Mouse (Mus musculus): ENCODE results near the gene Ebf1. TPM values are rescaled to one million over a fixed set of nuclear protein-coding genes. Genes with fewer than 3 reads are reported as not detected.

Ebf1 gene
- total RNA-seq, 2 experiments from 2014 or later = 4.2 to 4.6 TPM

- intact Hi-C loops (cut with DNase I) = loop anchor here (10.0 kb wide), 1 partner anchor 1059 kb away; no protein-coding TSS in a partner anchor
- no peak for DNase-seq (ENCODE audit: low spot score in 2 of 2)
Observed at GRCm38 (mm10) chr11:44616078-44616787, 884 bp upstream of the Ebf1 start.

DNA sequence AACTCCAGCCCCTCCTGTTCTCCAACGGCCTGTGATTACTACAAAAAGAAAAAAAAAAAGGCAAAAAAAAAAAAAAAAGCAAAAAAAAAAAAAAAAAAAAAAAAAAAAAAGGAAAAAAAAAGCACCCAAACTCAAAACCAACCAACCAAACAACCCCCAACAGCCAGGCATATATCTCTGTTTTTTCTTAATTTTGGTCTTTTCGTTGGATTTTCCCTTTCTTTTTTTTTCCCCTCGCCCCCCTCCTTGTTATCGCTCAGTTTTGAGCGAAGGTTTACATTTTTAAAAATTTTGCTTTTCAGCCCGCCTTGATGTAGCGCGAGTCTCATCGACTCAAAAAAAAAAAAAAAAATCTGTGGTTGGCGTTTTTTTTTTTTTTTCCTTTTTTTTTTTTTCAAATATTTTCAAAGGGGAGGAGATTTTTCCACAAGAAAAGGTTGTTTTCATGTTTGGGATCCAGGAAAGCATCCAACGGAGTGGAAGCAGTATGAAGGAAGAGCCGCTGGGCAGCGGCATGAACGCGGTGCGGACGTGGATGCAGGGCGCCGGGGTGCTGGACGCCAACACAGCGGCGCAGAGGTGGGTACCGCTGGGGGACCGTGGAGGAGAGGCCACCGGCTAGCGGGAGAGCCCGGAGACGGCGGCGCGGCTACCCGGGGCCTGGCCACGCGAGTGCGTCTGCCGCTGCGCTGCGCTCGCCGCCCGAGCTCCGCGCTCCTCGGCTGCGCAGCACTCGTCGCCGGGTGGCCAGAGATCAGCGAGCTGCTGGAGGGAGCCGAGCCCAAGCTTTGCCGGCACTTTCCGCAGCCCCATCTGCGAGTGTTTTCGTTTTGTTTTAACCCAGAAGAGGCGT is 843 bp downstream of the Ebf1 start:
- intact Hi-C loops (cut with DNase I) = loop anchor here (10.0 kb wide), 1 partner anchor 1057 kb away; no protein-coding TSS in a partner anchor
- DNase-seq (ENCODE audit: low spot score in 2 of 2) = peak in 1 of 2 experiments; percentile 33

GRCm38 (mm10) chr11:44619131-44619886 is 2.2 kb downstream of the Ebf1 start:
- DNase-seq (ENCODE audit: low spot score in 2 of 2) = no peak
- intact Hi-C loops (cut with DNase I) = loop anchor here (10.0 kb wide), 1 partner anchor 1055 kb away; no protein-coding TSS in a partner anchor

GRCm38 (mm10) chr11:44619887-44620693 is 3.0 kb downstream of the Ebf1 start:
- DNase-seq (ENCODE audit: low spot score in 2 of 2) = no peak
- intact Hi-C loops (cut with DNase I) = loop anchor here (10.0 kb wide), 2 partner anchors 165 to 1055 kb away; no protein-coding TSS in a partner anchor

- no peak for DNase-seq (ENCODE audit: low spot score in 2 of 2)
- intact Hi-C loops (cut with DNase I) = loop anchor here (10.0 kb wide), 1 partner anchor 164 kb away; no protein-coding TSS in a partner anchor
Observed at GRCm38 (mm10) chr11:44620694-44621446, 3.8 kb downstream of the Ebf1 start.

DNA sequence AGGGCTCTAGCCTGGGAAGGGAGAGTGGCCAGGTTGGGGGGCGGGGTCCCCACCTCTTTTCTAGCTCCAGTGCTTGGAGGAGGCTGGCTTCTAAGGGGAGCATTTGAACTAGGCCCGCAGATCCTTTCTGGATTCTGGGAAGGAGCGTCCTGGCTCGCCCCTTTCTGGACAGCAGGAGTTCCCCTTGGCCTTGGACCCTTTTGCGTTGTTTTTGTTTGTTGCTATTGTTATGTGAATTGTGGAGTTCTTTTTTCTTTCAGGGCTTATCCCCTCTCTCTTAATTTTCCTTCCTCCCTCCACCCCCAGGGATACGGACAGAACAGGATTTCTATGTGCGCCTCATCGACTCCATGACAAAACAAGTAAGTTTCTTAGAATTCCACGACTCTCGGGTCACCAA is 4.5 kb downstream of the Ebf1 start:
- intact Hi-C loops (cut with DNase I) = loop anchor here (10.0 kb wide), 1 partner anchor 163 kb away; no protein-coding TSS in a partner anchor

DNA sequence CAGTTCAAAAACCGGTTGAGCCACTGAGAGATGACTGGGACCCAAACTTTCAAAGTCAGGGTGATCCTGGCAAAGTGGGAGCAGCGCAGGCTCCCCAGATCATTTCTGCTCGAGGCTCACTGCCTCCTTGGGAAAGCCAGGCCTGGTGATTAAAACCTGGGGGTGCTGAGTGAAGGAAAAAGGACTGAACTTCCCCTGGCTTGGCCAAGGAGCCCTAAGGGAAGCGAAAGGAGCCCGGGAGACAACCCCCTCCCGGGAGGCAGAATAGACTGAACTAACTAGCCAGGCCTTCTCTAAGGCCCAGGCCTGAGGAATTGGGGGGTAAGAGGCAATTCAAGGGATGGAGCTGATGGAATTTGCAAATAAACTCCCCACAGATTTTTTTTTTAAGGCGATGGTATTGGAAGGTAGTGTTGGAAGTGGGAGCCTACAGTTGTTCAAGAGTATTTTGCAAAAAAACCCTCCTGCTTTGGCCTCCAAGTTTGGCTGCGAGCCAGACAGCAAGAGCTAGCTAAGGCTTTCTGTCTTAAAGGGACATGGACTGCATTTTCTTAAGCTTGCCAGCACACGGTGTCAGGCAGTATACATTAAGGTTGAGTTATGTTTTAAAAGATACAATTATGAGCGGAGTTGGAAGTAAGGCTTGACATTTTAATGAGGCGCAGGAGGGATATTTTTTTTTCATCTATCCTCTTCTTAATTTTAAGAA is 5.1 kb downstream of the Ebf1 start:
- intact Hi-C loops (cut with DNase I) = loop anchor here (10.0 kb wide), 1 partner anchor 163 kb away; no protein-coding TSS in a partner anchor
- no peak for DNase-seq (ENCODE audit: low spot score in 2 of 2)

More for the DNA sequence above, 4.5 kb downstream of the Ebf1 start:
- DNase-seq (ENCODE audit: low spot score in 2 of 2) = no peak

DNA sequence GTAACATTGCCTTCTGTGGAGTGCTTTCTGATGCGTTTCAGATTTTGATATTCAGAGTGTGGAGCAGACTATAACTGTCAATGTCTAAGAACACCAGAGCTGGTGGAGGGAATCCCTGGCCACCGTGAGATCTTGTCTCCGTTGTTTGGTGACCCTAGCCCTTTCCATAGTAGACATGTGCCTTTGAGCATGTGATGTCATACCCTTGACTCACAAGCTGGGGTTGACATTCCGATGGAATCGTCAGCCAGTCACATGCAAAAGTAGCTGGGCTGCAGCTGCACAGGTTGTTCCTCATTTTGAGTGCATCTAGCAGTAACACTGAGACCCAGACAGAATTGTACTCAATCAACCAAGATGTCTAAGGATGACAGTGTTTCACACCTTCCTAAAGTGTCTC is 7.4 kb downstream of the Ebf1 start:
- intact Hi-C loops (cut with DNase I) = loop anchor here (10.0 kb wide), 1 partner anchor 160 kb away; no protein-coding TSS in a partner anchor
- no peak for DNase-seq (ENCODE audit: low spot score in 2 of 2)

DNA sequence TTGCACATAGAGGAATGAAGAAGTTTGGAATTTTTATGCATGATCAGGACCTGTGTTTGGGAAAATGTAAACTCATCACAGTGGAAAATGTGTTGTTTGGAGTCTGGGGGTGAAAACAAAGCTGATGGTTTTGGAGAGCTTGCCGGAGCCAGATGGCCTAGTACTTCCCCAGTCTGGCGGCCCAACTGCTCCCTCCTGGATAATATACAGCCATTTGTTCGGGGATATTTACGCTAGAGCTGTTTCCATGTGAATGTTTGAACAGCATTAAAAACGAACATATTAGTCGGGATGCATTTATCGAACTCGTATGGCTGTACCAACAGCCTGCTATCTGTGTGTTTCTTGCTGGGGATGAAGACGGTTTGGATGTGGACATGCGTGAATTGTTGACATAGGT is 8.9 kb downstream of the Ebf1 start:
- intact Hi-C loops (cut with DNase I) = loop anchor here (10.0 kb wide), 1 partner anchor 159 kb away; no protein-coding TSS in a partner anchor

DNA sequence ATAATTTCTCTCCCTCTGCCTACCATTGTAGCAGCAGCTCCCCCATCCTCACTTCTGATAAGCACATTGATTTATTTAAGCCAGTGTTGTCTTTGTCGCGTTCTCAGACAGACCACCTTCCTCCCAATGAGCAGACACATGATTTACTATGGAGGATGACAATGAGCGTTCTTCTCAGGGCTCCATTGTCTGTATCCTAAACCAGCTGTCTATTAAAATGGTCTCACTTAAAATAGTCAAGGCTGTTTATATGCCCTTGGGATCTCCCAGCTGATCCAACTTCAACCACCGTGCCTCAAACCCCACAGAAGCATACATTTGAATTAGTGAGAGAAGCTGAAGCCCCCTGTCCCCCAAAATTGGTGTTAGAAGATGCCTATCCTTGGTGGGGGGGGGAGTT is 11.3 kb downstream of the Ebf1 start:
- intact Hi-C loops (cut with DNase I) = loop anchor here (10.0 kb wide), 1 partner anchor 156 kb away; no protein-coding TSS in a partner anchor
- DNase-seq (ENCODE audit: low spot score in 2 of 2) = no peak

More for the DNA sequence above, 8.9 kb downstream of the Ebf1 start:
- DNase-seq (ENCODE audit: low spot score in 2 of 2) = no peak

GRCm38 (mm10) chr11:44632064-44632968 is 15.2 kb downstream of the Ebf1 start:
- DNase-seq (ENCODE audit: low spot score in 2 of 2) = no peak
- intact Hi-C loops (cut with DNase I) = no loop called here

DNA sequence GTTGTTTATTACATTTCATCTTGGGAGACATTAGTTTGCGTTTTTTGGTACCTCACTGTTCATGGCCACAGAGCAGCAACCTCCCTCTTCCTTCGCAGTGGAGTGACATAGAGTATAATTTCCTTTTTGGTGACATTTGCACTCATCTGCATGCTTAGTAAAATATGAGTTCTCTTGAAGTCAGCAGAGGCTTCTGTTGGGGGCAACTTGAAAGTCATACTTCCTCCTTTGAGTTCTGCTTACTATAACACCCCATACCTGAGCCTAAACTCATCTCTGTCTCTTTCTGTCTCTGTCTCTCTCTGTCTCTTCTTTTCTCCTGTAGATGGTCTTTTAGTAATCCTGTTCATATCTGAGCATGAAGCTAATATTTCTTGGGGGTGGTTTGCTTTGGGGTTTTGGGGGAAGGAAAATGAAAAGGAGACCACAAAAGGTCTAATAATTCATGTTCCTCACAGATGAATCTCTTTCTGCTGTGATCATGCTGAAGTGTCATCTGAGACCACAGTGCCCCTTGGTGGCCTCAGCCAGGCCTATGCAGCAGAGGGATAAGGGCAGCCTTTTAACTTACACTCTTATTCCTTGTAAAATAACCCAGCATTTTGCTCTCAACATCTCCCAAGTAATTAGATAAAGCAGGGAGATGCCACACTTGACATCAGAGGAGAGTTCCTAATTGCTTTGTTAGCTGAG is 16.0 kb downstream of the Ebf1 start:
- intact Hi-C loops (cut with DNase I) = no loop called here
- DNase-seq (ENCODE audit: low spot score in 2 of 2) = no peak

GRCm38 (mm10) chr11:44634552-44635193 is 17.6 kb downstream of the Ebf1 start:
- DNase-seq (ENCODE audit: low spot score in 2 of 2) = no peak
- intact Hi-C loops (cut with DNase I) = no loop called here

DNA sequence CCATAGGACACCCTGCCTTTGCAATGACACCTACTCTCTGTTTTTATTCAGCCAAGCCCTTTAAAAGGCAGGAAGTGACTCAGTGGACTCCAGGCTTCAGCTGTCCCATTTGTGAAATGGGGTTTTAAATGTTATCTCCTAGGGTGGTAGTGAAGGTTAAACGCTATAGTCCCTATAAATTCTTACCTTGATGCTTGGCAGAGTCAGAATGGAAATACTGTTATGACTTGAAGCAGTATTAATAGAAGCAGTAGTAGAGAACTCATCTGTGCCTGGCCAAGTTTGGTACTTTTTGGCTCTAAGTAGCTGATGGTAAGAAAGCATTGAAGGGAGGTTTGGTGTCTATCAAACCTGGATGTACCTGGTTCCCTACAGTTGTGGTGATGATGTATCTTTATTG is 19.1 kb downstream of the Ebf1 start:
- intact Hi-C loops (cut with DNase I) = no loop called here
- no peak for DNase-seq (ENCODE audit: low spot score in 2 of 2)

- no peak for DNase-seq (ENCODE audit: low spot score in 2 of 2)
- intact Hi-C loops (cut with DNase I) = no loop called here
Observed at GRCm38 (mm10) chr11:44638193-44638754, 21.2 kb downstream of the Ebf1 start.
